Mouse (Mus musculus): ENCODE data around the gene Gorasp2.

Gene Gorasp2

GRCm38 (mm10) chr2:70660887-70661714 is at the start of gene Gorasp2:
Gene Gorasp2, plus strand, starts transcription at chr2:70661576.
- peak; percentile 97 for DNase-seq

GRCm38 (mm10) chr2:70614745-70615351 is 46.5 kb upstream of the Gorasp2 start:
- peak; percentile 21 for DNase-seq

GRCm38 (mm10) chr2:70616076-70616475 is 45.3 kb upstream of the Gorasp2 start:
- no peak for DNase-seq

- no peak for DNase-seq
Measured at GRCm38 (mm10) chr2:70616617-70617016, 44.8 kb upstream of the Gorasp2 start.

GRCm38 (mm10) chr2:70619232-70619835 is 42.0 kb upstream of the Gorasp2 start:
- DNase-seq: no peak

GRCm38 (mm10) chr2:70620225-70620624 is 41.2 kb upstream of the Gorasp2 start:
- DNase-seq: peak; percentile 66

- DNase-seq: no peak
Measured at GRCm38 (mm10) chr2:70622244-70622643, 39.1 kb upstream of the Gorasp2 start.

GRCm38 (mm10) chr2:70625761-70626160 is 35.6 kb upstream of the Gorasp2 start:
- DNase-seq: no peak

- DNase-seq: no peak
Measured at GRCm38 (mm10) chr2:70628397-70628796, 33.0 kb upstream of the Gorasp2 start.

GRCm38 (mm10) chr2:70629339-70629761 is 32.0 kb upstream of the Gorasp2 start:
- peak; percentile 35 for DNase-seq

- DNase-seq: peak; percentile 17
Measured at GRCm38 (mm10) chr2:70629921-70630320, 31.5 kb upstream of the Gorasp2 start.

GRCm38 (mm10) chr2:70631321-70631720 is 30.1 kb upstream of the Gorasp2 start:
- no peak for DNase-seq

- no peak for DNase-seq
Measured at GRCm38 (mm10) chr2:70632412-70632811, 29.0 kb upstream of the Gorasp2 start.

- DNase-seq: no peak
Measured at GRCm38 (mm10) chr2:70634028-70634690, 27.2 kb upstream of the Gorasp2 start.

GRCm38 (mm10) chr2:70640968-70641367 is 20.4 kb upstream of the Gorasp2 start:
- DNase-seq: no peak

- DNase-seq: peak; percentile 15
Measured at GRCm38 (mm10) chr2:70642971-70643565, 18.3 kb upstream of the Gorasp2 start.

GRCm38 (mm10) chr2:70645266-70645780 is 16.1 kb upstream of the Gorasp2 start:
- DNase-seq: no peak

GRCm38 (mm10) chr2:70647681-70648080 is 13.7 kb upstream of the Gorasp2 start:
- no peak for DNase-seq

GRCm38 (mm10) chr2:70648271-70648670 is 13.1 kb upstream of the Gorasp2 start:
- no peak for DNase-seq

GRCm38 (mm10) chr2:70649471-70649870 is 11.9 kb upstream of the Gorasp2 start:
- no peak for DNase-seq

GRCm38 (mm10) chr2:70651820-70652219 is 9.6 kb upstream of the Gorasp2 start:
- no peak for DNase-seq

- no peak for DNase-seq
Measured at GRCm38 (mm10) chr2:70657083-70657482, 4.3 kb upstream of the Gorasp2 start.
